Mouse (Mus musculus) forebrain, embryonic 14.5 days (tissue): ENCODE results near the gene Arhgap28. TPM values are rescaled to one million over a fixed set of nuclear protein-coding genes. Genes with fewer than 3 reads are reported as not detected.
A peak's percentile ranks its signal among the peaks of the same experiment; 100 is the strongest.

Experiments
- ATAC-seq: fragments of 200-750 bp; cut with Nextera tagmentation; 2 replicates; pipeline ENCODE4 v1.8.0; 2017; ENCODE audit warnings: mild to moderate bottlenecking, moderate library complexity
- DNase-seq: peaks from one replicate; pipeline ENCODE4 v3.0.0-alpha.2; 2015; ENCODE audit warnings: low spot score
- H3K27ac ChIP-seq: fragments of 300-500 bp; sonication (generic); 2 replicates; pipeline ENCODE4 v1.5.1; 2014; ENCODE audit warnings: low read depth, mild to moderate bottlenecking, control low read depth, low read length, moderate library complexity
- H3K27me3 ChIP-seq: fragments of 300-500 bp; sonication (generic); replicated peaks from 2 replicates; pipeline ENCODE4 v1.6.1; 2014; ENCODE audit warnings: low read length, control low read depth, mixed read lengths; ENCODE audit not compliant: control insufficient read depth, insufficient read depth
- H3K36me3 ChIP-seq: fragments of 300-500 bp; sonication (generic); 2 replicates; pipeline ENCODE4 v1.6.1; 2014; ENCODE audit warnings: low read length, control low read depth; ENCODE audit not compliant: control insufficient read depth, insufficient read depth
- H3K4me1 ChIP-seq: fragments of 300-500 bp; sonication (generic); 2 replicates; pipeline ENCODE4 v1.6.1; 2014; ENCODE audit warnings: antibody characterized with exemption, low read length, control low read depth; ENCODE audit not compliant: control insufficient read depth, insufficient read depth
- H3K4me2 ChIP-seq: fragments of 300-500 bp; sonication (generic); 2 replicates; pipeline ENCODE4 v1.6.1; 2014; ENCODE audit warnings: mild to moderate bottlenecking, control low read depth, low read length
- H3K4me3 ChIP-seq: fragments of 300-500 bp; sonication (generic); 2 replicates; pipeline ENCODE4 v1.5.1; 2014; ENCODE audit warnings: low read depth, low read length, control low read depth
- H3K9ac ChIP-seq: fragments of 300-500 bp; sonication (generic); 2 replicates; pipeline ENCODE4 v1.6.1; 2014; ENCODE audit warnings: mild to moderate bottlenecking, low read length, control low read depth, moderate library complexity
- H3K9me3 ChIP-seq: fragments of 300-500 bp; sonication (generic); replicated peaks from 2 replicates; pipeline ENCODE4 v1.6.1; 2016; ENCODE audit warnings: low read length, control low read depth, mixed read lengths; ENCODE audit not compliant: control insufficient read depth
- WGBS: fragments of 180-500 bp; shearing (Covaris S2); extraction: QIAGEN DNeasy Blood & Tissue Kit; methylation state at CpG from one replicate; pipeline ENCODE4 v1.1.7; 2014; 5-methylcytosine and 5-hydroxymethylcytosine counted together
- polyA plus RNA-seq: library from polyadenylated mRNA; unstranded; fragments of >200 nt; fragmentation: Nextera tagmentation; extraction: Ambion mirVana; gene quantifications from 2 replicates; pipeline ENCODE4 v1.2.1, GENCODE M21; 2014

Arhgap28 gene
- 5.4 and 6.6 TPM in 2 replicates for polyA plus RNA-seq

DNA sequence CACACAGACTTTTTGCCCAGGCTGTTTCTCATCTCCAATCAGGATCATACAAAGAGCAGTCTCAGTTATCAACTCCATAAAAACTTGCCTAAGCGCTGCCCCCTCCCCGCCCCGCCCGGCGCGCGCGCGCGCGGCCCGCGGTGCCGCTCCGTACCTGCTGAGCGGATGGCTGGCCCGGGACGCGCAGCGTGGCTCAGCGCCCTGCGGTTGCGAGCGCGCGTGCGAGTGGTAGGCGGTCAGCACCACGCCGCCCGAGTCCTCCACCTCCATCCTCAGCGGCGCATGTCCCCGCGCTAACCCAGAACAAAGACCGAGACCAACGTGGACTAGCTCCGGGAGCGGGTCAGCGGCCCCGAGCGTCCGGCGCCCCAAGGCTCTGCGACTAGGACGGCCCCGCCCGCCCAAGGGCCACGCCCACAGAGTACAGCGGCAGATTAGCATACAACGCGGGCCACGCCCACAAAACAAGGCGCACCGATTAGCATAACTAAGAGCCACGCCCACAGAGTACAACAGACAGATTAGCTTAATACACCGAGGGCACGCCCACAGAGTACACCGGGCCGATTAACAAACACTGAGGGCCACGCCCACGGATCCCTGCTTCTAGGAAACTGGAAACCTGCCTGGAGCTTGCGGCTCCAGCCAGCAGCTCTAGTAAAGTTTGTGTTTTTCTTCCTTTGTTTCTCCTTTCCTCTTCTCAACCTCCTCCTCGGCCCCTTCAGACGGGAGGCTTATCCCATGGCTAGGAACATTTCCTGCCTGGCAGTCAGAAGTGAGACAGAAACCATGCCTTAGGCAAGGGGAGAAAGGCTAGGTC lies at the start of gene Arhgap28:
Gene Arhgap28, minus strand, starts transcription at position 380 of the 820 bp plus-strand sequence.
- peak within 1 kb of the TSS; percentile 68 for H3K9ac ChIP-seq
- H3K36me3 ChIP-seq = no peaks in the 10 kb centered on the region
- H3K4me3 ChIP-seq = peak within 1 kb of the TSS; percentile 67
- WGBS = under 1% methylated on average over 65 of the region's 65 CpGs
- ATAC-seq (peak; percentile 92), DNase-seq (peak; percentile 95)
- peak within 1 kb of the TSS; percentile 79 for H3K4me2 ChIP-seq
- H3K4me1 ChIP-seq = peaks cover 5% of the 10 kb centered on the region; the same call in 1 of the 2 replicates
- no peaks in the 10 kb centered on the region for H3K9me3 ChIP-seq
- H3K27ac ChIP-seq = peak within 1 kb of the TSS; percentile 63
- no peaks in the 10 kb centered on the region for H3K27me3 ChIP-seq

DNA sequence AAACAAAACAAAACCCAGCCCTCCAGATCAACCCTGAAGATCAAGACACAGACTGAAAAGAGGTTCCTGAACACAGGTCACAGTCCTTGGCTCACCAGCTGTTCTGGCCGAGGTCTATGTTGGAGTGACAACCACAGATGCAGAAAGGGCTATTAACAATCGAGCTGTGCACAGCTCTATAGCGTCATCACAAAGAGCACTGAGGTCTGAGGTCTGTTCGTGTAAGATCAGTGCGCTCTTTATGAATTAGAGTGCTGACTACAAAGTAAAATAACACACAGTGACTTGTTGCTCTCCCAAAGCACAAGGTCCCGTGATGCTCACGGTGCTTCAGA lies 42.4 kb upstream of the Arhgap28 start:
- H3K9ac ChIP-seq = no peak overlapping the region
- no peaks in the 10 kb centered on the region for H3K36me3 ChIP-seq
- DNase-seq = no peak
- H3K4me1 ChIP-seq = no peaks in the 10 kb centered on the region
- H3K27ac ChIP-seq = no peak overlapping the region
- H3K4me2 ChIP-seq = no peak overlapping the region
- no peaks in the 10 kb centered on the region for H3K9me3 ChIP-seq
- H3K27me3 ChIP-seq = no peaks in the 10 kb centered on the region
- H3K4me3 ChIP-seq = no peak overlapping the region
- 69% methylated on average over 7 of the region's 7 CpGs for WGBS
- no peak for ATAC-seq

DNA sequence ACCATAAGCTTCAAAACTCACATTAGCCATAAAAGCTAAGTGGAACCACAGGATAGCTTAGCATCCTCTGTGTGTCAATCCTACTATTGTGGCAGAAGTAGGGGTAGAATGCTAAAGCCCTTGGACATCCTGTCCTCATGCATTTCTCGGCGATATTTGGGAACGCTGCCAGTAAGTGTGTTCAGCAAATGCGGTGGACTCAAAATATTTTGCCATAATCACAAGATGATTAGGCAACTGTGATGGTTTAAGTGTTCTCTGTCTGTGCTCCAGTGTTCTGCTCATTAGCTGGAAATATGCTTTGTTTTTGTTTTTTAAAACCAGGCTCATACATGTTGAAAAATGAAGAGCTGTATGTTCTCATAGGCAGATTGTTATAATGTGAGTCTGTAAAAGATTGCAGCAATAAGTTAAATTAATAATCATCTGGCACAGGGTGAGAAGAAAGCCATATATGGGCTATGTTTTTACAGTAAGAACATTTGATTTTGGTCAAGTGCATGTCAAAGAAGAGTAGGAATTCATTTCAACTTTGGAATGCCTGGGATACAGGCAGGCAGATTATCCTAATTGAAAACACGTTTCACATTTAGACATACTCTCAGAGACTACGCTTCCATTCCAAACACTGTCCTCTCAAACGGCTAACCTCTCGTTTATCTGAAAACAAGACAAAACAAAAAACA lies 41.9 kb upstream of the Arhgap28 start:
- DNase-seq = peak; percentile 7

DNA sequence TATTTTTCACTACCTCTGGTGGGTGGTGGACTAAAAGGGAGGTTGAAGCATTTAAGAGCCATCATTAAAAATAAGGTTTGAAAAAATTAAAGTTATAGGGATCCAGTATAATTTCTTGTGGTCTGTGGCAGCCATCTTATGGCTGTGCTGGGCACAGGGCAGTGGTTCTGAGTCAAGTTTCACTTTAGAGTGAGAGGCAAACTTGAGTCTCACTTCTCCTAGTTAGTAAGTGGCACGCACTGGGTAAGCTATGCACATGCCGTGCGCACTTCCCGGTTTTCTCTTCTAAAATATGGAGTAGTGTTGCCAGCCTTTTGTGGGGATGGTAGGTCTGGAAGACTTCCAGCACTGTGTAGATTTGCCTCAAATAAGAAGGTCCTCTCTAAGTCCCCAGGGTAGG lies 38.5 kb upstream of the Arhgap28 start:
- Histone ChIP-seq H3K4me2 (no peak overlapping the region), H3K4me3 (no peak overlapping the region), H3K36me3 (no peaks in the 10 kb centered on the region), H3K27me3 (no peaks in the 10 kb centered on the region), H3K9ac (no peak overlapping the region), H3K27ac (no peak overlapping the region), H3K9me3 (no peaks in the 10 kb centered on the region), H3K4me1 (no peaks in the 10 kb centered on the region)
- 94% methylated on average over 4 of the region's 4 CpGs for WGBS
- ATAC-seq (no peak), DNase-seq (no peak)

More for the DNA sequence above, 41.9 kb upstream of the Arhgap28 start:
- no peaks in the 10 kb centered on the region for H3K9me3 ChIP-seq
- no peaks in the 10 kb centered on the region for H3K27me3 ChIP-seq
- ATAC-seq = no peak
- H3K9ac ChIP-seq = no peak overlapping the region
- H3K36me3 ChIP-seq = no peaks in the 10 kb centered on the region
- H3K4me1 ChIP-seq = no peaks in the 10 kb centered on the region
- H3K27ac ChIP-seq = no peak overlapping the region
- 76% methylated on average over 8 of the region's 8 CpGs for WGBS
- H3K4me2 ChIP-seq = no peak overlapping the region
- H3K4me3 ChIP-seq = no peak overlapping the region

DNA sequence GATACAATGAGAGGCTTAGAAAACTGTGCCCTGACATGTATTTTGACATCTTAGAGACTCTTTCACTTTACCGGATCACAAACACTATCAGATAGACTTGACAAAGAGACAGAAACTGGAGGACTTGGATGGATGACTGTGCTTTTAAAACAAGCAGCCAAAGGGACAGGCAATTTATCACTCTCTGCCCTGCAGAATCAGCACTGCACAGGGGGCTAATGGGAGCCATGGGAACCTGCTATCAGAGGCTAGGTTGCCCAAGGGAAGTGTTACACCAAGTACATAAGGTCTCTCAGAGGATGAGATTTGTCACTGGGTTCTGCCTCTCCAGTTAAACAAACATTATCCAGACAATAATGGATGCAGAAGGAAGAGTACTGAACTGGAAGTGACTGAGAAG lies 33.1 kb upstream of the Arhgap28 start:
- DNase-seq = no peak
- Histone ChIP-seq H3K27ac (no peak overlapping the region), H3K4me1 (no peaks in the 10 kb centered on the region), H3K4me3 (no peak overlapping the region), H3K9me3 (no peaks in the 10 kb centered on the region), H3K9ac (no peak overlapping the region), H3K27me3 (no peaks in the 10 kb centered on the region), H3K36me3 (no peaks in the 10 kb centered on the region), H3K4me2 (no peak overlapping the region)
- ATAC-seq = no peak
- 77% methylated on average over 1 of the region's 1 CpGs for WGBS

DNA sequence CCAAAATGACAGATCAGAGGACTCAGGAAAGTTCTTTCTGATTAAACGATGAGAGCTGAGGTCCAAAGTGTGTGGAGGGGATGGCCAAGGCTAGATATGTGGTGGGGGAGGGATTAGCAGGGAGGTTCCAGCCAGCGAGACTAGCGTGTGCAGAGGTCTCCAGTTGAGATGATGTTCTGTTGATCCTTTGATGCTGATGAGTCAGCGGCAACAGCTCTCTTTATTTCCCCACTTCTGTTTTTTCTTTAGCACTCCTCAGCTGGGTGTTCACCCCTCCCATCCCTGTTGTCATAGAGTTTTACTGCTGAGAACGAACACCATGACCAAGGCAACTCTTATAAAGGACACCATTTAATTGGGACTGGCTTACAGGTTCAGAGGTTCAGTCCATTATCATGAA lies 25.6 kb upstream of the Arhgap28 start:
- DNase-seq = no peak

DNA sequence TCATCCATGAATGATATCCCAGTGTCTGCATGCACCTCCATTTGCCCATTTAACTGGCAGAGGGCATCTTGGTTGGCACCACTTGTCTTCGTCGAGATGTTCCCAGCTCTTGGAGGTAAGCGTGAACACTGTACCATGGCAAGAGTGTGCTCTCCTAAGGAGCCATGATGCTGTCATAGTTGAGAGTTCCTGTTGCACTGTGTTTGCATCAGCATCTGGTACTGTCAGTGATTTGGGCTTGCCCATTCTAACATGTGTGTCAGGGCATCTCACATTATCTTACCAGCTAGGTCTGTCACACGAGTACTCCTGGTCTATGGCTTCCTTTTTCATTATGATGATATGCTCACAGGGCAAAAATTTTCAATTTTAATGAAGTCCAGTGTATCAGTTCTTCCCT lies 24.6 kb upstream of the Arhgap28 start:
- H3K4me1 ChIP-seq = no peaks in the 10 kb centered on the region
- no peak overlapping the region for H3K9ac ChIP-seq
- no peak for ATAC-seq
- DNase-seq = no peak
- no peaks in the 10 kb centered on the region for H3K27me3 ChIP-seq
- no peaks in the 10 kb centered on the region for H3K36me3 ChIP-seq
- H3K4me3 ChIP-seq = no peak overlapping the region
- H3K27ac ChIP-seq = no peak overlapping the region
- H3K9me3 ChIP-seq = no peaks in the 10 kb centered on the region
- H3K4me2 ChIP-seq = no peak overlapping the region
- WGBS = 92% methylated on average over 4 of the region's 4 CpGs

More for the DNA sequence above, 25.6 kb upstream of the Arhgap28 start:
- Histone ChIP-seq H3K36me3 (no peaks in the 10 kb centered on the region), H3K9me3 (no peaks in the 10 kb centered on the region), H3K4me2 (no peak overlapping the region), H3K4me3 (no peak overlapping the region), H3K4me1 (no peaks in the 10 kb centered on the region), H3K27me3 (no peaks in the 10 kb centered on the region), H3K27ac (no peak overlapping the region), H3K9ac (no peak overlapping the region)
- ATAC-seq = no peak
- WGBS = 85% methylated on average over 5 of the region's 5 CpGs

DNA sequence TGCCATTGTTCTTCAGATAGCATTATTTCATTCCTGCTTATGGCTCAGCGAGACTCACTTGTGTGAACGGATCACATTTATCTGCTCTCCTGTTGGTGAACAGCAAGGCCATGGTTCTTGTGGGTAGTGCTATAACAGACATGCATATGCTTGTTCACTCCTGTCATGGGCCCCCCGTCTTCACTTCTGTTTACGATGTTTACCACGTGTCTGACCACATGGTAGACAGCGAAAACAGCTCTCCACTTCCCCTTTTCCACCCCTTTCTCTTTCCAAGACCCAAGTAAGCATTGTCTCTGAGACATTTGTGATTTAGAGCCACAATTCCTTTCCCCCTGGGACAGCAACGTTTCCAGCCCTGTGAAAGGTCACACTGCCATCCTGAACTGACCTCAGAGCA lies 20.4 kb upstream of the Arhgap28 start:
- H3K9ac ChIP-seq = no peak overlapping the region
- no peak overlapping the region for H3K4me3 ChIP-seq
- ATAC-seq (no peak), DNase-seq (no peak)
- H3K27me3 ChIP-seq = no peaks in the 10 kb centered on the region
- no peaks in the 10 kb centered on the region for H3K9me3 ChIP-seq
- WGBS = 82% methylated on average over 7 of the region's 7 CpGs
- H3K27ac ChIP-seq = no peak overlapping the region
- H3K4me2 ChIP-seq = no peak overlapping the region
- no peaks in the 10 kb centered on the region for H3K4me1 ChIP-seq
- H3K36me3 ChIP-seq = no peaks in the 10 kb centered on the region

DNA sequence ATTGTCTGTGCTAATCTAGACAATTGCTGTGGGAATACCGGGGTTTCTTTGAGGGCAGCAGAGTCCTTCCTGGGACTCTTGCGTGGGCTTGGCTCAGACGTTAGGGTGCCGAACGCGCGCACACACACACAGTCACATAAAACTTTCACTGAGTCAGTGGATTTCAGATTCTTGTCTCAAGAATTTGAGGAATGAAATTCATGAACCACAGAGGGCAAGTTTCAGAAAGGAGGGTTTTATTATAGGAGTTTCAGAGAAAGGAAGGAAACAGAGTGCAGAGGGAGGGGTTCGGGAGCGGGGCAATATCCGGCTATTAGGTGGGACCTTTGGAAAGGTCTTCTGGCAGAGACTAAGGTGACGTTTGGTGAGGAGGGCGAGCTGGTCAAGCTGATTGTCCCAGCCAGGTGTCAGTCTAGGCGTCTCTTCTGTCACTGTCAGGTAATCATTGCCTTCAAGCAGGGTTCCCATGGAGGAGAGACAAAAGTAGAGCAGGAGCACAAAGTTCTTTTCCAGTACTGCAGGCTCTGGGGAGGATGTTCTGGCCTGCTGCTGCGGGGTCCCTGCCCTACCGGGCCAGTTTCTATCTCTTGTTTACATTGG lies 15.6 kb upstream of the Arhgap28 start:
- WGBS = 81% methylated on average over 15 of the region's 15 CpGs
- no peaks in the 10 kb centered on the region for H3K9me3 ChIP-seq
- no peaks in the 10 kb centered on the region for H3K27me3 ChIP-seq
- H3K4me3 ChIP-seq = no peak overlapping the region
- H3K4me2 ChIP-seq = no peak overlapping the region
- no peaks in the 10 kb centered on the region for H3K4me1 ChIP-seq
- H3K27ac ChIP-seq = no peak overlapping the region
- ATAC-seq (no peak), DNase-seq (no peak)
- no peaks in the 10 kb centered on the region for H3K36me3 ChIP-seq
- H3K9ac ChIP-seq = no peak overlapping the region
